Mouse (Mus musculus): Measurements from ENCODE around the gene Inava. TPM values are rescaled to one million over a fixed set of nuclear protein-coding genes. Genes with fewer than 3 reads are reported as not detected.

The Inava gene
- polyA plus RNA-seq, 1 experiment from 2014 or later: 40.3 TPM

- H3K9ac ChIP-seq (replicated peaks; ENCODE audit: low read depth, low read length): no peak overlapping the region
- no peaks in the 10 kb centered on the region for H3K9me3 ChIP-seq (ENCODE audit: control insufficient read depth, low read depth, low read length)
- H3K4me1 ChIP-seq (ENCODE audit: control insufficient read depth, insufficient read depth, low read length): no peaks in the 10 kb centered on the region
- no peaks in the 10 kb centered on the region for H3K27me3 ChIP-seq (ENCODE audit: control insufficient read depth, insufficient read depth, low read length)
- no peak overlapping the region for H3K4me2 ChIP-seq (replicated peaks; ENCODE audit: low read depth, low read length)
- no peak overlapping the region for H3K4me3 ChIP-seq (ENCODE audit: low read depth, low read length)
- H3K36me3 ChIP-seq (ENCODE audit: control insufficient read depth, insufficient read depth, low read length): no peaks in the 10 kb centered on the region
- no peak for ATAC-seq (ENCODE audit: insufficient number of reproducible peaks, insufficient read depth, low FRiP score, low read depth)
- no peak overlapping the region for H3K27ac ChIP-seq (ENCODE audit: low read length)
- WGBS: 95% methylated on average over 5 of the region's 5 CpGs
These were observed 44.0 kb downstream of the Inava start for GRCm38 (mm10) chr1:136190033-136190432.

GRCm38 (mm10) chr1:136179511-136180001, 54.5 kb downstream of the Inava start:
- no peaks in the 10 kb centered on the region for H3K27me3 ChIP-seq (ENCODE audit: control insufficient read depth, insufficient read depth, low read length)
- no peak for ATAC-seq (ENCODE audit: insufficient number of reproducible peaks, insufficient read depth, low FRiP score, low read depth)

GRCm38 (mm10) chr1:136178741-136179140, 55.3 kb downstream of the Inava start:
- no peaks in the 10 kb centered on the region for H3K27me3 ChIP-seq (ENCODE audit: control insufficient read depth, insufficient read depth, low read length)
- no peak overlapping the region for H3K4me3 ChIP-seq (ENCODE audit: low read depth, low read length)

More at GRCm38 (mm10) chr1:136179511-136180001, 54.5 kb downstream of the Inava start:
- Histone ChIP-seq H3K9me3 (ENCODE audit: control insufficient read depth, low read depth, low read length) (no peaks in the 10 kb centered on the region), H3K4me1 (ENCODE audit: control insufficient read depth, insufficient read depth, low read length) (peaks cover under 1% of the 10 kb centered on the region; the same call in 1 of the 2 replicates), H3K4me2 (replicated peaks; ENCODE audit: low read depth, low read length) (no peak overlapping the region), H3K9ac (replicated peaks; ENCODE audit: low read depth, low read length) (no peak overlapping the region), H3K27ac (ENCODE audit: low read length) (no peak overlapping the region), H3K36me3 (ENCODE audit: control insufficient read depth, insufficient read depth, low read length) (peaks cover 6% of the 10 kb centered on the region; the same call in 1 of the 2 replicates), H3K4me3 (ENCODE audit: low read depth, low read length) (no peak overlapping the region)
- WGBS: 54% methylated on average over 2 of the region's 2 CpGs

GRCm38 (mm10) chr1:136177085-136177484, 57.0 kb downstream of the Inava start:
- peak; percentile 19; the same call in 1 of the 2 replicates for ATAC-seq (ENCODE audit: insufficient number of reproducible peaks, insufficient read depth, low FRiP score, low read depth)
- Histone ChIP-seq H3K4me2 (replicated peaks; ENCODE audit: low read depth, low read length) (no peak overlapping the region), H3K9me3 (ENCODE audit: control insufficient read depth, low read depth, low read length) (no peaks in the 10 kb centered on the region), H3K4me3 (ENCODE audit: low read depth, low read length) (no peak overlapping the region), H3K27me3 (ENCODE audit: control insufficient read depth, insufficient read depth, low read length) (no peaks in the 10 kb centered on the region), H3K36me3 (ENCODE audit: control insufficient read depth, insufficient read depth, low read length) (peaks cover 12% of the 10 kb centered on the region; the same call in 1 of the 2 replicates), H3K27ac (ENCODE audit: low read length) (no peak overlapping the region; the same call in 1 of the 2 replicates), H3K9ac (replicated peaks; ENCODE audit: low read depth, low read length) (no peak overlapping the region), H3K4me1 (ENCODE audit: control insufficient read depth, insufficient read depth, low read length) (peaks cover 9% of the 10 kb centered on the region)
- 68% methylated on average over 2 of the region's 2 CpGs for WGBS

More at GRCm38 (mm10) chr1:136178741-136179140, 55.3 kb downstream of the Inava start:
- WGBS: 57% methylated on average over 6 of the region's 6 CpGs
- peaks cover 6% of the 10 kb centered on the region; the same call in 1 of the 2 replicates for H3K36me3 ChIP-seq (ENCODE audit: control insufficient read depth, insufficient read depth, low read length)
- H3K9me3 ChIP-seq (ENCODE audit: control insufficient read depth, low read depth, low read length): no peaks in the 10 kb centered on the region
- no peak for ATAC-seq (ENCODE audit: insufficient number of reproducible peaks, insufficient read depth, low FRiP score, low read depth)
- peaks cover 9% of the 10 kb centered on the region for H3K4me1 ChIP-seq (ENCODE audit: control insufficient read depth, insufficient read depth, low read length)
- H3K9ac ChIP-seq (replicated peaks; ENCODE audit: low read depth, low read length): no peak overlapping the region
- no peak overlapping the region for H3K4me2 ChIP-seq (replicated peaks; ENCODE audit: low read depth, low read length)
- no peak overlapping the region for H3K27ac ChIP-seq (ENCODE audit: low read length)

GRCm38 (mm10) chr1:136175183-136175582, 58.9 kb downstream of the Inava start:
- no peak overlapping the region for H3K27ac ChIP-seq (ENCODE audit: low read length)
- H3K27me3 ChIP-seq (ENCODE audit: control insufficient read depth, insufficient read depth, low read length): no peaks in the 10 kb centered on the region
- peaks cover 15% of the 10 kb centered on the region; the same call in 1 of the 2 replicates for H3K36me3 ChIP-seq (ENCODE audit: control insufficient read depth, insufficient read depth, low read length)
- H3K9ac ChIP-seq (replicated peaks; ENCODE audit: low read depth, low read length): no peak overlapping the region
- H3K4me3 ChIP-seq (ENCODE audit: low read depth, low read length): no peak overlapping the region
- 37% methylated on average over 6 of the region's 6 CpGs for WGBS
- H3K9me3 ChIP-seq (ENCODE audit: control insufficient read depth, low read depth, low read length): no peaks in the 10 kb centered on the region
- H3K4me1 ChIP-seq (ENCODE audit: control insufficient read depth, insufficient read depth, low read length): peaks cover 9% of the 10 kb centered on the region
- no peak overlapping the region for H3K4me2 ChIP-seq (replicated peaks; ENCODE audit: low read depth, low read length)
- ATAC-seq (ENCODE audit: insufficient number of reproducible peaks, insufficient read depth, low FRiP score, low read depth): no peak

- peak overlapping the region; percentile 22; the same call in 1 of the 2 replicates for H3K4me2 ChIP-seq (replicated peaks; ENCODE audit: low read depth, low read length)
- no peaks in the 10 kb centered on the region for H3K27me3 ChIP-seq (ENCODE audit: control insufficient read depth, insufficient read depth, low read length)
- peaks cover 16% of the 10 kb centered on the region; the same call in 1 of the 2 replicates for H3K36me3 ChIP-seq (ENCODE audit: control insufficient read depth, insufficient read depth, low read length)
- WGBS: 11% methylated on average over 13 of the region's 13 CpGs
- ATAC-seq (ENCODE audit: insufficient number of reproducible peaks, insufficient read depth, low FRiP score, low read depth): peak; percentile 47
- no peaks in the 10 kb centered on the region for H3K9me3 ChIP-seq (ENCODE audit: control insufficient read depth, low read depth, low read length)
- H3K27ac ChIP-seq (ENCODE audit: low read length): peak overlapping the region; percentile 11; the same call in 1 of the 2 replicates
- H3K9ac ChIP-seq (replicated peaks; ENCODE audit: low read depth, low read length): no peak overlapping the region
- peaks cover 9% of the 10 kb centered on the region for H3K4me1 ChIP-seq (ENCODE audit: control insufficient read depth, insufficient read depth, low read length)
- H3K4me3 ChIP-seq (ENCODE audit: low read depth, low read length): no peak overlapping the region
These were observed 59.9 kb downstream of the Inava start for GRCm38 (mm10) chr1:136174101-136174606.

- H3K27me3 ChIP-seq (ENCODE audit: control insufficient read depth, insufficient read depth, low read length): no peaks in the 10 kb centered on the region
- WGBS: 59% methylated on average over 12 of the region's 12 CpGs
- H3K9ac ChIP-seq (replicated peaks; ENCODE audit: low read depth, low read length): no peak overlapping the region
- peaks cover 18% of the 10 kb centered on the region; the same call in 1 of the 2 replicates for H3K36me3 ChIP-seq (ENCODE audit: control insufficient read depth, insufficient read depth, low read length)
- no peak overlapping the region for H3K27ac ChIP-seq (ENCODE audit: low read length)
- H3K4me3 ChIP-seq (ENCODE audit: low read depth, low read length): no peak overlapping the region
- H3K4me2 ChIP-seq (replicated peaks; ENCODE audit: low read depth, low read length): no peak overlapping the region
- H3K4me1 ChIP-seq (ENCODE audit: control insufficient read depth, insufficient read depth, low read length): peaks cover 9% of the 10 kb centered on the region
- no peaks in the 10 kb centered on the region for H3K9me3 ChIP-seq (ENCODE audit: control insufficient read depth, low read depth, low read length)
- ATAC-seq (ENCODE audit: insufficient number of reproducible peaks, insufficient read depth, low FRiP score, low read depth): no peak
These were observed 61.4 kb downstream of the Inava start for GRCm38 (mm10) chr1:136172696-136173095.

GRCm38 (mm10) chr1:136170109-136170508, 64.0 kb downstream of the Inava start:
- Histone ChIP-seq H3K4me3 (ENCODE audit: low read depth, low read length) (no peak overlapping the region), H3K4me1 (ENCODE audit: control insufficient read depth, insufficient read depth, low read length) (peaks cover 9% of the 10 kb centered on the region), H3K27ac (ENCODE audit: low read length) (no peak overlapping the region), H3K27me3 (ENCODE audit: control insufficient read depth, insufficient read depth, low read length) (no peaks in the 10 kb centered on the region), H3K4me2 (replicated peaks; ENCODE audit: low read depth, low read length) (no peak overlapping the region), H3K9me3 (ENCODE audit: control insufficient read depth, low read depth, low read length) (no peaks in the 10 kb centered on the region), H3K36me3 (ENCODE audit: control insufficient read depth, insufficient read depth, low read length) (peaks cover 12% of the 10 kb centered on the region; the same call in 1 of the 2 replicates), H3K9ac (replicated peaks; ENCODE audit: low read depth, low read length) (no peak overlapping the region)
- WGBS: 6% methylated on average over 5 of the region's 5 CpGs
- ATAC-seq (ENCODE audit: insufficient number of reproducible peaks, insufficient read depth, low FRiP score, low read depth): 0 out of 2 replicates have a peak, but pooled peaks have one; percentile 26

Data from stomach, embryonic 14.5 days (tissue).